Mouse (Mus musculus) adipocyte (in vitro differentiated cells): ENCODE data around the gene Greb1.

Source experiments
- DNase-seq: peaks from one replicate; pipeline ENCODE4 v3.0.0-alpha.2; 2016; ENCODE audit warnings: low spot score

The Greb1 gene

GRCm38 (mm10) chr12:16694783-16695182 lies 105.9 kb downstream of the Greb1 start:
- no peak for DNase-seq

- DNase-seq = no peak
Observed at GRCm38 (mm10) chr12:16690631-16691030, 110.1 kb downstream of the Greb1 start.

- no peak for DNase-seq
Observed at GRCm38 (mm10) chr12:16672246-16672645, 128.4 kb downstream of the Greb1 start.

DNA sequence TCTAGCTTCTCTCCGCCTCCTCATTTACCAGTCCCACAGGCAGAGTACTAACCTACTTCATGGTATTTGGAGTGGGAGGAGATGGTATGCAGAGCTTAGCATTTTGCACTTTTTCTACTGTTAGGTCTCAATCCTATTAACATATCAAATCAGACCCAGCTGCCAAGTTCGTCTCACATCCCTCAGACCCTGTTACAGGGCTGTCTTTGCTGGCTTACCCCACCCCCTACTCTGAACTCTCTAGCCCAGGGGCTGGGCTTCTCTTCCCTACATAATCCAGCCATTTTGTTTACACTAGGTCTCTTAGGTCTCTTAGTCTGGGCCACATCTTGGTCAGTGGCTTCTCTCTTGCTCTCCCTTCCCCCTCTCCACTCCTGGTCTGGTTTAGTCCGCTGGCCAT lies 131.5 kb downstream of the Greb1 start:
- DNase-seq = no peak

DNA sequence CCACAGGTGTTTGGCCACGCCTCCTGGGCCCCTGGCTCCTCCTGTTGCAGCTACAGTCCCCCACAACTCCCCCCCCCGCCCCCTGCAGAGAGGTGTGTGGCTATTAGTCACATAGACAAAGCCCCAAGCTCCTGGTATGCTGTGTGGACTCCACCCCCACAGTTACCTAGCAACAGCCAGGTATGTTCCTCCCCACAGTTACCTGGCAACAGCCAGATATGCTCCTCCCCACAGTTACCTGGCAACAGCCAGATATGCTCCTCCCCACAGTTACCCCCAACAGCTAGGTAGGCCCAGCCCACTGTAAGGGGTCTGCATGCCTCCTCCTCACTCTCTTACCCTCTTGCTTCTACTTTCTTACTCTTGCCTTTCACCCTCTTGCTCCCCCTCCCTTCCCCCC lies 135.7 kb downstream of the Greb1 start:
- no peak for DNase-seq

GRCm38 (mm10) chr12:16662955-16663585 lies 137.6 kb downstream of the Greb1 start:
- DNase-seq = peak; percentile 72

DNA sequence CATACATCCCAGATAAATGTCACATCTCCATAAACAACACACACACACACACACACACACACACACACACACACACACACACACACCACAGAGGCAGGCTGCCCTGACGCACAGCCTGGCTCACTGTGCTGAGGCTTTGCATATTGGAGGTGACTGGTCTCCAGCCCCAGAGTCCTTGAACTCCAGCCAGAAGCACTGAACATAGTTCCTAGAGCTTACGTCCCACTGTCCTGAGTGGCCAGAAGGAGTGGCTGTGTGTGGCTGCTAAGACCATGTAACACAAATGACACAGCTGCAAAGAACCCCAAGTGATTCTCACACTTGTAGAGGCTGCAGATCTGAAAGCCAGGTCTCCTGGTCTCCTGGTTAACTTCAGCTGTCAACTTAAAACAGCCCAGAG lies 138.8 kb downstream of the Greb1 start:
- no peak for DNase-seq

DNA sequence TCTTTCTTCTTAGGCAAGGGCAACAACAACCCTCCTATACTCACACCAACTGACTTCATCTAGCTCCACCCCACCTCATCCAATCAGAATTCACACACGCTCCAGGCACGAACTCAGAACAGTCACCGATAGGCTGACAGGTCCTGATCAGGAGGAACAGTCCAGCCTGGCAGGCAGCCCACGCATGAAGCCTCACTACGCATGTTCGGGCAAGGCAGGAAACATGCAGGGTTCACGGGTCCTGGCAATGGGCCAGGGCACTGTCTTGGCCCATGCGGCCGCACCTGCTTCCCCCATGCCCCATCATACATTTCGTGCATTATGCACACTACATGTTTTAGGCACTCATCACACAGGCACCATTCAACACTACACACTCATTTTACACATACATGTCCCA lies 139.2 kb downstream of the Greb1 start:
- no peak for DNase-seq

DNA sequence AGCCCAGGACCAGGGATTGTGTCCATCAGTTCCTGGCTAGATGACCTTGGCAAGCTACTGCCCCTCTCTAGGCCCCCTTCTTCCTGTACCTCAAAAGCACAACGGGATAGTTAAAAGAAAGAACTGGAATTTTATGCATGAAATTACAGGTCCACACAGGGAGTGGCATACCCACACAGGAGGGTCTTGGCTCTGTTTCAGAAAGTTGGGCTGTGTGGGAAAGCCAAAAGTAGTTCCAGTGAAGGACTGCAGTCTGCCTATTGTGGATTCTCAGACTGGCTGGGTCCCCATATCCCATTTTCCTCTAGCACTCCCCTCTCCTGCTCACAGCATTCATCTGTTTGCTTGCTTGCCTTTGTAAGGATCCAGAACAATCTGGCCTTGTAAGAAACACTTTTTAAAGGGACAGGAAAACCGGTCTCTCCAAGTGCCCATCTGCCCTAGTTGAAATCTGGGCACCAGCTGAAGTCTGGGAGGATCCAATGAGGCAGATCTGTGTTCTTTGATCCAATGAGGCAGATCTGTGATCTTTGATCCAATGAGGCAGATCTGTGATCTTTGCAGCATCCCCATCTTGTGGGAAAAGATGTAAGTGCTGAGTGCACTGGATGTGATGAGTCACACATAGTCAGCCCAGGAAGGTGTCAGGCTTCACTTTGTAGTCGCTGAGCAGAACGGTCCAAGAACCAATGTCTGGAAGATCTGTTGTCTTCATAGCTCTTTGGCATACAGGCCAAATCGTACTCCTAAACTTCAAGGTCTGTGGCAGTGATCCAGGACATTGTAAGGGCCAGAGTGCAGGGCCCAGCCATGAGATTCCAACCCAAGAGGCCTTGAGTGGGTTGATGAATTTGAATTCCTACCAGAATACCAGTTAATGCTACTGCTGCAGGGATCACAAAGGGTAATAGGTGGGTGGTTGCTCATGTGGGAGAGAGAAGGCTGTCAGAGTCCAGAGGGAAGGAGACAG lies 143.5 kb downstream of the Greb1 start:
- peak; percentile 87 for DNase-seq

DNA sequence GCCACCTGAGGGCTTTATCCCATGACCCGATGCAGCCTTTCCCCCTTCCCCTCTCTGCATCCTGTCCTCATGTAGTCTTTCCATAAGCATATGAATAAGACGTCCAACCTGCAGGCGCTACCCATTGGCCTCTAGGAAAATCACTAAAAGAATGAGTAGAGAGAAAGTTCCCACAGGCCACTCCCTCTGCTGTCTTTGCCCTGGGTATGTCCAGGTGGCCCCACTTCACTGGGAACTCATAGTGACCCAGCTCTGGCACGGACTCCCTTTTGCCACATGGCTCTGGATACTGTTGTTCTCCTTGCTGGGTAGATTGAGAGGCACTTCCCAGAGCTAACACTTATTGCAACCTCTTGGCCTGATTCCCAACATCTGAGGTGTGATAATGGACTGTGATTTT lies 145.1 kb downstream of the Greb1 start:
- DNase-seq = peak; percentile 28

- DNase-seq = no peak
Observed at GRCm38 (mm10) chr12:16653332-16654093, 147.2 kb downstream of the Greb1 start, which contains the start of gene Ntsr2. Ntsr2 (plus strand) TSS chr12:16653382.

GRCm38 (mm10) chr12:16649819-16650218 lies 150.9 kb downstream of the Greb1 start:
- DNase-seq = no peak

DNA sequence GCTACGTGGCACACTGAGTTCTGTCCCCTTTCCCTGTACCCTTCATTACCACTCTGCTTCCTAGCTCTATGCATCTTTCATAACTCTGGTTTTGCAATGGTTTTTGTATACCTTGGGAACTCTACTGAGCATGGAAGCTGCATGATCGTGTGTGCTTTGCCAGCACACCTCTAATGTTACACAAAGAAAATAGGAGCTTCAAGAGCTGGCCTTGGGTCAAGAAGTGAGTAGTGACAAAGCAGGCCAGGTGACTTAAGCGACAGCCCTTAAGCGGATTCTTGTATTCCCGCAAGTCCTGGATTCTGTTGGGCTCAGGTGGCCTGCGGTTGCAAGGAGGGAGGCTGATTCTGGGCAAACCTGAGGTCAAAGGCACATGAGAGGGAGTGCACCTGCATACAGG lies 152.4 kb downstream of the Greb1 start:
- no peak for DNase-seq

DNA sequence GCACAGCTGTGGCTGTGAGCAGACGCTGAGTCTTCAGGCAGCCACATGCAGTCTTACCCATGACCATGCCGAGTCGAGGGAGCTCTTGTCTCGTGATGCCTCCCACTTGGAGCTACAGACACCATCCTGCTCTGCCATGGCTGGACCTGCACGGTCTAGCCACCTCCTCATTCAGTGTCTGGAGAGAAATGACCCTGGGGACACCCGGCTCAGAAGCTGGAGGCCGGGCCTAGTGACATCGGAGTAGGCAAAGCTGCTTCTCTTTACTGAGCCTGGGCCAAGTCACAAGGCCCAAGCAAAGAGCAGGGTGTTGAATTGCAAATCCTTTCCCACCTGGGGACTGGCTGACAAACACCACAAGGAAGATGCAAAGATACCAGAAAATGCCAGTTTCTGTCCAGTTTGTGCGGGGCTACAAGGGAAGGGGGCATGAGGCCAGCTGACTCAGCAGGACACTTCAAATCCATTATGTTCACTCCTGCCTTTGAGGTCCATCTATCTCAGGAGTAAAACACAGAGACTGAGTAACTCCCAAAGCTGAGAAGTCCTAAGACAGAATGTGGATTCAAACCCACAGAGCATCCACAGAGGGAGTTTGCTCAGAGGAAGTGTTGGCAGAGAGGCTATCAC lies 153.8 kb downstream of the Greb1 start:
- DNase-seq = no peak

GRCm38 (mm10) chr12:16644698-16645097 lies 156.0 kb downstream of the Greb1 start:
- DNase-seq = no peak

- DNase-seq = peak; percentile 71
Observed at GRCm38 (mm10) chr12:16643508-16644345, 157.0 kb downstream of the Greb1 start.

DNA sequence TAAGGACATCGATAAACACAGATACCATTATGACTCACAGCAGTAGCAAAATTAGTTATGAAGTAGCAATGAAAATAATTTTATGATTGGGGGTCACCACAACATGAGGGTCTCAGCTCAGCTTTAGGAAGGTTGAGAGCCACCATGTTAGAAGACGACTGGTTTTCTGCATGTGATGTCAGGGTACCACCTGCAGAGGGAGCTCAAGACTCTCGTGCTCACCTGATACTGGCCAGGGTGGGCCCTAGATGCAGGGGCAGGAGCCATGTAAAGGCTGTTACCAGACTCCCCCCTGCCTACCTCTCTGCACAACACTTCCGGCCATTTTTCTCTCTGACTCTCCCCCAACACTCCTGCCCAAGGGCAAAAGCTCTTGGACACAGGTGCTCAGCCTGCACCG lies 158.7 kb downstream of the Greb1 start:
- no peak for DNase-seq

DNA sequence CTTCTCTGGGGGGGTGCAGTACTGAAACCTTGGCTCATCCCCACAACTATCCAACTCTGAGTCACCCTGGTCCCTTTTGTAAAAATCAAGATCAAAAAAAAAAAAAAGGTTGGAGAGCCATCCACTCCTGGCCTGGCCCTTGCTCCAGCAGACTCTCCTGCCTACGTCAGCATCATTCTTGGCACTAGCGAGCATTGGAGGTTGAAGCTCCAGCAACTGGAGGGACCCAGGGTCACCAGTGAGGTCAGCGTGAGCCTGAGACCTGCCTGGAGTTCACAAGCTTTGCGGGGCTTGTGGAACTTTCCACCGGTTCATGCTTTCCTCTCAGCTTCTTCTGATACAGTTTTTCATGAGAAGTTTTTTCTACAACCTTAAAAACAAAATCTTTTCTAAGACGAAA lies 160.6 kb downstream of the Greb1 start:
- DNase-seq = peak; percentile 22

DNA sequence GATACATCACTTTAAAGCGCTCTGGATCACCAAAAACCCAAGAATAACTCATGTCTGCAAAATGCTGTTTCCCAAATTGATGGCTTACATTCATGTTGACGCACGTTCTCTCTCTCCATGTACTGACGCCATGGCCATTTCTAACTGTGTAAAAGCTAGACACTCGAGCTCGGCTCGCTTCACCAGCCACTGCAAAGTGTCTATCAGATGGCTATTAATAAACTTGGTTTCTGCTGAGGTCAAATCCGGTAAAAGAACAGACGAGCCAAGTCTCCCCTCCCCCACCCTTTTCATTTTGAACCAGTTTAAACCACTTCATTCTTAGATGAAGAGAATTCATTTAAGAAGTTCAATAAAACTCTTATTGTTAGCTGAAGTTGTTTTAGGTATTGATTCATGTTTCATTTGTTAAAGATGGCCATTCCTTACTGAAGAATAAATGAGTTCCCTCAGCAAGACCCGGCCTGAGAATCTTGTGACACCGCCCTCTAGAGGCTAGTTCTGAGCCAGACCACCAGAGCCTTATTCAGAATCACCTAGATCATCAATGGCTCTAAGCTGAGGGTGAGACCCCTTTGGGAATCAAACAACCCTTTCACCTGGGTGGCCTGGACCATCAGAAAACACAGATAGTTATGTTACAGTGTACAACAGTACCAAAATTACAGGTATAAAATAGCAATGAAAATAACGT lies 161.5 kb downstream of the Greb1 start:
- DNase-seq = peak; percentile 55

DNA sequence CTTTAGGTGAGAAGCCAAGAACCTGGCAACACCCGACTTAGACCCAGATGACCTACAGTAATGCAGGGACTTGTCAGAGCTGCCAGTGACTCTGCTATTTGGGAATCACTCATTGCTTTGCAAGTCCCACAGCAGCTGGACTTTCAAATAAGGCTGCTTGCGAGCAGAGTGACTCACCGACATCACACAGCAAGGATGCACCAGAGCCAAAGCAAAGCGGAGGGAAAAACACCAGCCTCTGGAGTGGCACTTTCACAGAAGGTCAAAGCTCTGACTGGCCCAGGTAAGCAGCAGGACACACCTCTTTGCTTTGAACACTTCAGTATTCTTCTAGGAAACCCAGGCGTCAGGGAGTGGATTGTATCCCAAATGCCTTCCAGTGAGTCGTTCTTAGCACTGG lies 164.9 kb downstream of the Greb1 start:
- no peak for DNase-seq
